Mouse (Mus musculus): ENCODE data around the gene Snx5.

The Snx5 gene

GRCm38 (mm10) chr2:144270507-144271420, at the start of gene Snx5, which contains the start of gene Mgme1:
Gene Snx5 (minus strand): TSS chr2:144270906.
Gene Mgme1 (plus strand): TSS chr2:144270663.
- DNase-seq: peak; percentile 95

GRCm38 (mm10) chr2:144311372-144311771, 40.7 kb upstream of the Snx5 start:
- no peak for DNase-seq

- no peak for DNase-seq
Observed at GRCm38 (mm10) chr2:144310273-144310672, 39.6 kb upstream of the Snx5 start.

GRCm38 (mm10) chr2:144308561-144308960, 37.9 kb upstream of the Snx5 start:
- no peak for DNase-seq

- DNase-seq: no peak
Observed at GRCm38 (mm10) chr2:144305721-144306294, 35.1 kb upstream of the Snx5 start.

GRCm38 (mm10) chr2:144301101-144301500, 30.4 kb upstream of the Snx5 start:
- DNase-seq: no peak

GRCm38 (mm10) chr2:144299749-144300669, 29.3 kb upstream of the Snx5 start:
- no peak for DNase-seq

- DNase-seq: no peak
Observed at GRCm38 (mm10) chr2:144295145-144295735, 24.5 kb upstream of the Snx5 start.

- no peak for DNase-seq
Observed at GRCm38 (mm10) chr2:144291600-144292305, 21.0 kb upstream of the Snx5 start.

GRCm38 (mm10) chr2:144290321-144290720, 19.6 kb upstream of the Snx5 start:
- DNase-seq: no peak

GRCm38 (mm10) chr2:144281417-144281816, 10.7 kb upstream of the Snx5 start:
- DNase-seq: no peak

- DNase-seq: no peak
Observed at GRCm38 (mm10) chr2:144280568-144280967, 9.9 kb upstream of the Snx5 start.

GRCm38 (mm10) chr2:144279742-144280141, 9.0 kb upstream of the Snx5 start:
- no peak for DNase-seq

GRCm38 (mm10) chr2:144276885-144277284, 6.2 kb upstream of the Snx5 start:
- no peak for DNase-seq

GRCm38 (mm10) chr2:144274741-144275140, 4.0 kb upstream of the Snx5 start:
- peak; percentile 23 for DNase-seq

- no peak for DNase-seq
Observed at GRCm38 (mm10) chr2:144272088-144272487, 1.4 kb upstream of the Snx5 start.

- no peak for DNase-seq
Observed at GRCm38 (mm10) chr2:144269679-144270475, 829 bp downstream of the Snx5 start.

- DNase-seq: no peak
Observed at GRCm38 (mm10) chr2:144269306-144269650, 1.4 kb downstream of the Snx5 start.

GRCm38 (mm10) chr2:144268446-144269305, 2.0 kb downstream of the Snx5 start:
- no peak for DNase-seq

GRCm38 (mm10) chr2:144267731-144268015, 3.0 kb downstream of the Snx5 start:
- DNase-seq: peak; percentile 37

Measured in thymus, postnatal 25 days (tissue).